Mouse (Mus musculus): Measurements from ENCODE around the gene Dpp4. TPM values are rescaled to one million over a fixed set of nuclear protein-coding genes. Genes with fewer than 3 reads are reported as not detected.

The Dpp4 gene
- polyA plus RNA-seq (2012; rRNA removed) = 0.41 and 0.45 TPM in 2 replicates

DNA sequence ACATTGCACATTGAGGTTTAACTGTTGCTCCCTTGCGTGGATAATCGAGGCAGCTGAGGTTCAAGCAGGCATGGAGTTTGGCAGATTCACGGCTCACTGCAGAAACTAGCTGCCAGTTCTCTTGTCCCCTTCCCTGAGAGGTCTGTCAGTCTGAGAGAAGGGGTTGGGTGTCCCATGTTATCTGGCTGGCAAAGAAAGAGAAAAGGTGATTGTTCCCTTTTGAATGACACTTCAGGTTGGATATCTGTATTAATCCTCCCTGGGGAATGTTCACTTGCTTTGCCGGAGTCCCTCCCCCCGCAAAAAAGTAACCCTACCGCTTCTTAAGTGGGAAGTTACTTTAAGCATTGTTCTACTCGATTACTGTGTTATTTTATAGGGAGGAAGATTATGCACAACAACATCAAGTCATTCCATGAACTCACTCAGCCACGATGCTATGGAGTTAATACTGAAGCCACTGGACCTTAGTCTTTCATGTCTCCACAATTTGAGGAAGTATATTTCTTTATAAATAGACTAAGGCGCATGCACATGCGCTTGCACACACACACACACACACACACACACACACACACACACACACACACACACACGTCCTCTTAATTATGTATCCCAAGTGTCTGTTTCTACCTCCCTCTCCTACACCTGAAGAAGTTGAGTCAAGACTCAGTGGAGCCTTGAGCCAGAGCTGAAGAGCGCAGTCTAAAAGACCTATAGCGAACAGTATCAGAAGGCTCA lies at the start of gene Dpp4:
TSS of gene Dpp4 (minus strand) at position 151 of the 741 bp plus-strand sequence.

Other genes starting within 250 kb of the Dpp4 start
- 0.40 and 1.2 TPM in 2 replicates for gene Gcg, start 71.4 kb upstream of the Dpp4 start, polyA plus RNA-seq (2012; rRNA removed)
- gene Fap, start 161.8 kb upstream of the Dpp4 start, polyA plus RNA-seq (2012; rRNA removed) = 0.04 and 0.09 TPM in 2 replicates
- gene Ifih1, start 234.0 kb upstream of the Dpp4 start, polyA plus RNA-seq (2012; rRNA removed) = 3.0 and 3.3 TPM in 2 replicates

All from stomach, adult 2 months (tissue).